Mouse (Mus musculus) T-helper 2 cell (primary cell): ENCODE results near the gene Chrna1.

Source experiments
- in situ Hi-C: fragments of 300-600 bp; cut with MboI, MseI; formaldehyde crosslinking; loops from one replicate; pipeline ENCODE4 v1.15.1; 2025; ENCODE audit warnings: high pct_unique_total_duplicates

The Chrna1 gene

DNA sequence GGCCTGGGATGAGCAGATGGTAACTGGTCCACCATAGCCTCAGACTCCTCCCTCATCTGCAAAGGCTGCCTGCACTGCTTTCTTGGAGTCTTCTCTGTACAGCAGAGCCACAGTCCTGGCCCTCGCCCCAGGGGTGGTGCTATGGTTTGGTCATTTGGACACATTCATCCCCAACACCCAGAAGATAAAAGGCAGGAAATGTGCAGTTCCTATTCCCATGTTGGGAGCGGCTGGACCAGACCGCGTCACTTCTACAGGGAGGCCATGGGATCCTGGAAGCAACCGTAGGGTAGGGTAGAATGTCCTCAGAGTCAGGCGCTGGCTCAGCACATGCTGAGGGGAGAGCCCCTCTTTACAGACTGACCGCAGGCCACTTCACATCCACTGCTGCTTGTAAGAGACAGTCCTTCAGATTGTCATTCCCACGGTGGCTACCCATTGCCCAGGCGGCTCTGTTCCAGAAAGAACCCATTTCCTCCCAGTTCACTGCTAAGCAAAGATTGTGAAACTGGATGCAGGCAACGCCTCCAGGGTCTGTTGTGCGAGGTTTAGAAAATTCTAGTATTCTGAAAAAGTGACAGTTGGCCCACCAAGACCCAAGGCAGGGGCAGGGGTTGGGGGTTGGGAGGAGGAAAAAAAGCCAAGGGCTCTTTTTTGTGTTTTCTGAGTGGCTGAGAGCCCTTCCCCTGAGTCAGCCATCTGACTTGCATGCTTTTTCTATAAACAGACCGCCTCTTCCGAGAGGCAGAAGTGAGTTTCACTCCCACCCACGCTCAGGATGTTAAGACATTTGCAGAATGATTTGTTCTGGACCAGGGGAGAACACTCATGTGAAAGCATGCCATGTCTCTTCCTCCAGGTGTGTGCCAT is 12.3 kb upstream of the Chrna1 start:
- in situ Hi-C loops, result loop anchor here (25.0 kb wide), 1 partner anchor 1070 kb away; the partner anchor contains the start of genes Evx2 and Hoxd13

DNA sequence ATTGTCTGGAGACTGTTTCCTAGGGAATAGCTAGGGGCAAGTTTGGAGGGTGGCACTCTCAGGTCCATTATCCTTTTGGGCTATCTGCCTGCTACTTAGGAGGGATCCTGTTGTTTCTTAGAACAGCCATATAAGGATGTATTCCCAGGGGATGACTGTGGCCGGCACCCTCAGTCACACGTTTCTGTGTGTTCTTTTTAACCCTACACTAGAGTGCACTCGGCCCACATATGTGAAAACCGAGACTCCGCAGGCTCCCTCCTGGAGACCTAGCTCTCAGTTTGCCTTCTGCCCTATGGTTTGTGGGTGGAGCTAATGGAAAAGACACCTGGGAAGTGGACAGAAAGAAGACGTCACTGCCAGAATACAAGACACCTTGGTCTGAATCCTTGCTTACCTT is 11.1 kb upstream of the Chrna1 start:
- in situ Hi-C loops, result loop anchor here (25.0 kb wide), 1 partner anchor 1071 kb away; the partner anchor contains the start of genes Evx2 and Hoxd13

DNA sequence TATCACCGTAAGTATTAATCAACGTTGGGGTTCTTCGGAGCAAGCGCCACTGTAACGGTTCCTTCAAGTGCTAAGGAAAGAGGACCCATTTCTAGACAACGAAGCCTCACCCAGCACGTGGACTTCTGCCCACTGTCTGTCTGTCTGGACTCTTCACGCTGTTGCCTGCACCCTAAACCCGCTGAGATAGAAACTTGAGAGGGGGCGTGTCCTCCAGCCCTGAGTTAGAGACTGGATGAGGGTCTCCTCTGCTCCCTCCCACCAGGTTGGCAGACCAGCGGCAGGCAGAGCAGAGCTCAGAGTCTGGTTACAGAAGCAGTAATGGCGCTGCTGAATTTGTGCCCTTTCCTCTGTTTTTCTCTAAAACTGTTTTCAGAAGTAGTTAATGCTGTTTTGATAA is 10.0 kb upstream of the Chrna1 start:
- in situ Hi-C loops, result loop anchor here (25.0 kb wide), 1 partner anchor 1072 kb away; the partner anchor contains the start of genes Evx2 and Hoxd13

DNA sequence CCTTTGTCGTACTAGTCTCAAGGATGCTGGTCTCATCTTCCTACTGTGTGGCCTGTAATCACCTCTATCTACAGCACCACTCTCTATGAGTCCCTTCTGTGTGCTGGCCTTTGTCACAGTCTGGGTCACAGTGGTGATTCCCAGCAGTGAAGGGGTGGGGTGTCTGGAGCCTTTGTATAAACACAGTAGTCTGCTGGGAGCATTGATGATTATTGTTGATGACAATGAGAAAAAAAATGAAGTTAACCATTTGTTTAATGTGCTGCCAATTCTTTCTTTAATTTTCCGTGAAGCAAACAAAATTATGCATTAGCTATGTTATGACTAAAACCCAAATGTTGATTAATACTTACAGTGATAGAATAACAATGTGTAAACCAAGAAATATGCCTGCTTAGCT is 8.8 kb upstream of the Chrna1 start:
- in situ Hi-C loops, result loop anchor here (5.0 to 25.0 kb wide), 2 partner anchors 158 to 1073 kb away; partner anchors contain the start of genes Evx2 and Hoxd13

DNA sequence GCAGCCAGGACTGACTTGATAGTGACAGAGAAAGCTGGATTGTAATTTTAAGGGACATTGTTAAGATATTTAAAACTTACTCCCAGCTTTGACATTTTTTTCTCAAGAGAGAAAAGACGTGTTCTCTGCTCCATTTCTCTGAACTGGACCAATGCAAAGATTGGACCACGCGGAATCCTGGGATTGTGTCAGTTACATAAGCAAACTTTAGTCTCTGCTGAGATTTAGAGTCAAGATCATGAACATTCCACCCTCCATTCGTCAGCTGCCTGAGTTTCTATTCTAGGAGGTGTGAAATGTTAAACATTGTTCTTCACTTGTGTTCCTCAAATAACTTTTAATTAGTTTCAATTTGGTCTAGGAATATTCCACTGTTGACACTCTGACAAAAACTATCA is 7.0 kb upstream of the Chrna1 start:
- in situ Hi-C loops, result loop anchor here (5.0 to 25.0 kb wide), 2 partner anchors 160 to 1075 kb away; partner anchors contain the start of genes Evx2 and Hoxd13

DNA sequence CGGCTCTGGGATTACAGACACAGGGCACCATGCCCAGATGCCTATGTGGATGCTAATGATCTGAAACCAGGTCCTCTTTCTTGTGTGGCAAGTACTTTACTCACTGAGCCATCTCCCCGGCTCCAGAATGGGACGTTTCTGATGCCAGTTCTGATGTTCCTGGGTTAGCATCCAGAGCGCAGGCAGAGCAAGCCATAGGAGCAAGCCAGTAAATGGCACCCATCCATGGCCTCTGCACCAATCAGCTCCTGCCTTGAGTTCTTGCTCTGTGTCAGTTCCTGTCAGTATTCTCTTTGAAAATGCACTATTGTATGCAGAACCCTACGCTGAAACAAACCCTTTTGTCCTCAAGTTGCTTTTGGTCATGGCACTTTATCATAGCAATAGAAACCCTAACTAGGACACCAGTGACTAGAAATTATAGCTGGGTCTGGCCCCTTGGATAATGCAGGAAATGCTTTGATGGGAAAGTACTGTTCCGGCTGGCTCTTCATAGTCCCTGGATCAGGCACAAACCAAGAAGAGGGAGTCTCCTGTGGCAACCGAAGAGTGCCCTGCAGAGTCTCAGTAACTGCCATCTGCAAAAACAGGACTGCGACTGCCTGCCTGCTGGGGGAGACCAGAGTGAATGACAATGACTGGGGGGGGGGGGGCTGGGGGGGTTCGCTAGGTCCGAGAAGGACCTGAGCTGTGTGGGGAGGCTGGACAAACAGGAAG is 6.4 kb upstream of the Chrna1 start:
- in situ Hi-C loops, result loop anchor here (5.0 to 25.0 kb wide), 2 partner anchors 161 to 1076 kb away; partner anchors contain the start of genes Evx2 and Hoxd13

DNA sequence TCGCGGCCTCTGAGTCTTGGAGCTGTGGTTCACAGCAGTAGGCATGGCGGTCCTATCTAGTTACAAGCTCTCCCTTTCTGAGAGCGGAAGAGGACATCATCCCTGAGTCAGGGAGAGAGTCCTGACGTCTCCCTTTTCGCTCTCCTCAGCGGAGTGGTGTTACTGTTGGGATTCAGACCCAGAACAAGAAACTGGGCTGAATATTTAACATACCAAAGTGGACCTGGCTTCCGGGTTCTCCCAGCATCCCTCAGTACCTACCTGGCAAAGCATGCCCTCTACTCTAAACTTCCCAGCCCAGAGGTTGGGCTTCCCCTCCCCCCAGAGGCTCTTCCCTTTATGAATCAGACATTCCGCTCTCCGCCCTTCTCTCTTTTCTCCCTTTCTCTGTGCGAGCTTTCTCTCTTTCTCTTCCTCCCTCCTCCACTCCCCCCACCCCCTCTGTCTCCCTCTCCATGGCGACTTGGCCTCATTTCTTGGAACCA is 5.3 kb upstream of the Chrna1 start:
- in situ Hi-C loops, result loop anchor here (5.0 to 25.0 kb wide), 2 partner anchors 162 to 1077 kb away; partner anchors contain the start of genes Evx2 and Hoxd13

DNA sequence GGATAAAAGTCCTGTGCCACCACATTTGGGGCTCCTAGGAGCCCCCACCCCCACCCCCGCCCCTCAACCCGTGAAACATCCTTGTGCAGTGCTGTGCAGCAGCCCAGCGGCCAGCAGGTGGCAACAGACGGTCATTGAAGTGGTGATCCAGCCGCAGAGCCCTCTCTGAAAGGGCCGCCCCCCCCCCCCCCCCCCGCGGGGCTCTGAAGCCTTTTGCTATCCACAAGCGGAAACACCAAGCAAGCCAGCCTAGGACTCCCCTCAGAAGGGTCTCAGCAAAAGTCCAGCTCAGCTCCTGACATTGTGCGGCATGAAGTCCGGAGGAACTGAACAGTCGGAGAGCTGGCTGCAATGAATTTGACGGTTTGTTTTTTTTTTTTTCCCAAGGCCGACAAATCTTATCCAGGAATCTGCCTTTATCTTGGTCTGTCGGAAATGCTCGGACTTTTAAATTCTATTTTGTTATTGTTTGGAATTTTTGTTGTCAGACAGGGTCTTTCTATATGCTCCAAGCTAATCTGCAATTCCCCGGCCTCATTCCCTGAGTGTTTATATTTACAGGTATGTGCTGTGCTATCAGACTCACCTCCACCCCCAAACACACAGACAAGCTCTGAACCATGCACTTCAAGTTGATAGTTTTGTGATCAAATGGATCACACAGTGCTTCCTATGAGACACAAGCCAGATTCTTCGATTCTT is 4.7 kb upstream of the Chrna1 start:
- in situ Hi-C loops, result loop anchor here (5.0 to 25.0 kb wide), 2 partner anchors 163 to 1078 kb away; partner anchors contain the start of genes Evx2 and Hoxd13

DNA sequence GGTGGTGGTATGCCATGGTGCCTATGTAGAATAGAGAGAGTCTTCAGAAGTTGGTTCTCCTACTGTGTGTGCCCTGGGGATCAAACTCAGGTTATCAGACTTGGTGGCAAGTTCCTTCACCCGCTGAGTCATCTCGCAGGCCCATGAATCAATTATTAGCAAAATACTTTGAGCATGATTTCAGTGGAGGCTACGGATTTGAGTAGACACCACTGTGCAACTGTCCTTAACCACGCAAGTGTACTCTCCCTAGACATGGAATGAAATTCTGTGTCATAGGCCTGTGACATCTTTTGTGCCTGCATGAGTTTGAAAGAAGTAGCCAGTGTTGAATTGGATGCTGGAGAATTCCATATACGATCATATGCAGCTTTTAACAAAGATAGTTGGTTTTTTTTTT is 582 bp upstream of the Chrna1 start:
- in situ Hi-C loops, result loop anchor here (25.0 kb wide), 1 partner anchor 1082 kb away; the partner anchor contains the start of genes Evx2 and Hoxd13

DNA sequence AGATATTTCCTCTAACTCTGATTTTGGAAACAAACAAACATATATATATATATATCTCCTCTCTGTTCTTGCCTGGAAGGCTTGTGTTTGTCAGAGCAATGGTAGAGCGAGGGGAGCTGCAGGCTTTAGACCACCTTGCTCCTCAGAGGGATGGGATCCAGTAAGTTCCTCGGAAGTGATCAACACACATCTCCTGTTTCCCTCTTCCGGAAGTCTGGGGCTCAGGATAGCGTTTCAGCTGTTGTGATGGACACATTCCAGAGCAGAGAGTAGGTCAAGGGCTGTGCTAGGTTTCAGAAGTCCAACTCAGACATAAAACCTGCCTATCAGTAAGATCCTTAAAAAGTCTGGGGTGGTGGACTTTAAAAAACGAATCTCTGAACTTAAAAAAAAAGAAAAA is 970 bp downstream of the Chrna1 start:
- in situ Hi-C loops, result loop anchor here (25.0 kb wide), 1 partner anchor 1083 kb away; the partner anchor contains the start of genes Evx2 and Hoxd13

DNA sequence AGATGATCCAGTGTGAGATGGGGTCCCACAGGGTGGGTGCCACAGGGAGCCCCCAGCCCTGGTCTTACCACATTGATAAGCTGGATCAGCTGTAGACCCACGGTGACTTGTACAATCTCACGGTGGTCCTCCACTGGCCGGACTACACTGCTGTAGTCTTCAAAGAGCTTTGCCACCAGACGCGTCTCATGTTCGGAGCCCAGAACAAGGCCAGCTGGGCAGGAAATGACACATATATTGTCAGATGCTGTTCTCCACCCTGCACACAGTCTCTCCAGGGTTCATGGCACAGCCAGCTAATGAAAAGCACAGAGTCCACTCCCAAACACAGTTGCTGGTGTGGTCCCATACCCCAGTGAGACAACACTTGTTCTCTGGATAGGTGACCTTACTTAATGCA is 5.7 kb downstream of the Chrna1 start:
- in situ Hi-C loops, result loop anchor here (25.0 kb wide), 1 partner anchor 313 kb away; the partner anchor contains the start of gene Atf2

DNA sequence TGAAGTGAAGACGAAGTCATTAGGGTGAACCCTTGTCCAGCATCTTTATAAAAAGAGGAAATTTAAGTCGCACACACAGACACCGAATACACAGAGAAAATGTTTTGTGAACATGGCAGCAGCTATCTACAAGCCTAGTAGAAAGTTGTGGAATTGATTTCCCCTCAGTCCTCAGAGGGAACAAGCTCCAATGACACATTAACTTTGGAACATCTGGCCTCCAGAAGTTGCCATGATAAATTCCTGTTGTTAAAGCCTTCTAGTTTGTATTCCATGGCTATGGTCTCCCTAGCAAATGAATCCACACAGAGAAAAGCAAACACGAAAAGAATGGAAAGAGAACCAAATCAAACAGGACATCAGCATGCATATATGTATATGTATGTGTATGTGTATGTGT is 6.6 kb downstream of the Chrna1 start:
- in situ Hi-C loops, result loop anchor here (25.0 kb wide), 1 partner anchor 314 kb away; the partner anchor contains the start of gene Atf2

DNA sequence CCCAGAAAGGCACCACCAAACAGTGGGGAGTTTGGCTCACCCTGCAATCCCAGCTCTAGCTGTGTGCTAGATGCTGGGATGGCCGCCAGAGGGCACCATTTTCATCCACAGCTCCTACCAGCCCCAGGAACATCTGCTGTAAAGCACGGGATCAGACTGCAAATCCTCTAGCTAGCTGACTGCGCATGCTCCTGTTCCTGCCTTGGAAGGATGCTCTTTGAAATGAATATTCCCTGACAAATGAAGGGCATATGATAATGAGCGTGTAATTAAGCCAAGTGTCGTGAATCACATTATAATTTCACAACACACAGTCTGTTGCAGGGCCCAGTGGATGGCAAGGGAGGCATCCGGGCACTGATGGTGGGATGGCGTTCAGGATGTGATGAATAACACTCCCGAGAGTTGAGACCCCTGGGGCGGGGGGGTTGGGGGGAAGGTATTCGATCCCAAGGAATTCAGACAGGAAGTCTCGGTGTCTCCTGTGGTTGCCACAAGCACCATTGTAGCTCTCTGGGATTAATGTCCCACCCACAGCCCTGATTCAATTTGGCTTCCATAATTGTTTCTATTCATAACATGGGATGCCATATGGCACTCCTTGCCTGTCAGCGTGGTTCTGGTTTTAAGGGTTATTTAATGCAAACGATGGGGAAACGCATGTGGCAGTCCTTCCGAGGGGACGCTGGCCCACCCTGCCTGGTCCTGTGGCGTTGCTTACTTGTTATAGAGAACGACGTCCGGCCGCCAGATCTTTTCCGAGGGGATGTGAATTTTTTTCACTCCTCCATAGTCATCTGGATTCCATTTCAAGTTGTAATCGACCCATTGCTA is 7.4 kb downstream of the Chrna1 start:
- in situ Hi-C loops, result loop anchor here (25.0 kb wide), 1 partner anchor 315 kb away; the partner anchor contains the start of gene Atf2

DNA sequence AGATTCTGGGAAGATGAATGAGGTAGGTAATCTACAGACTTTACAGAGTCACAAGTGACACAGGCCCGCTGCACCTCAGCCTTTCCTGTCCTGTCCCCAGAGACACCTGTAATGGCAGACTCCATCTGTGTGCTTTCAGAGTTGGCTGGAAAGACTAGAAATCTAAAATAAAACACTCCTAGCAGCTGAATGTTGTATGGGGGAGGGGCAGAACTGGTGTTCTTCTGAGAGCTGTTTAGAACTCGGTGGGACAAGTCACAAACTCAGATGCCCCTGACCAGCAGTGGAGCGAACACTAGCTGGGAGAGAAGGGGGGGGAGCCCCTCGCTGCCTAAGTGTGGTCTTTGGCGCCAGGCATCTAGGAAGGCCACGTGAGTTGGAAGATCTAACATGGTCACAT is 8.2 kb downstream of the Chrna1 start:
- in situ Hi-C loops, result loop anchor here (25.0 kb wide), 1 partner anchor 315 kb away; the partner anchor contains the start of gene Atf2

DNA sequence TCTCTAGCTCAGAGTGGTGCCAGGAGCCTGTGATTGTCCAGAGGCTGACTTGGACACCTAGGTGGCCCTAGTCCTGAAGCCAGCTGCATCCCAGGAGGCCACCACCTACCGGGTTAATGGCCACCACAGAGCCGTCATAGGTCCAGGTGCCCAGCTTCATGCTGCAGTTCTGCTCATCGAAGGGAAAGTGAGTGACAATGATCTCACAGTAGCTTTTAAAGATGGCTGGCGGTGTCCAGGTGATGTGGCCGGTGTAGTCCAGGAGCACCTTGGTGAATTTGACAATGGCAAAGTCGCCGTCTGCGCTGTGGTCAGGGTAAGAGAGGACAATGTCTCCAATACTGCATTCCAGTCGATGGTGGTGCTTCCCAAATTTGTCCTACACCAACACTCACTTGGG is 8.8 kb downstream of the Chrna1 start:
- in situ Hi-C loops, result loop anchor here (25.0 kb wide), 1 partner anchor 316 kb away; the partner anchor contains the start of gene Atf2

DNA sequence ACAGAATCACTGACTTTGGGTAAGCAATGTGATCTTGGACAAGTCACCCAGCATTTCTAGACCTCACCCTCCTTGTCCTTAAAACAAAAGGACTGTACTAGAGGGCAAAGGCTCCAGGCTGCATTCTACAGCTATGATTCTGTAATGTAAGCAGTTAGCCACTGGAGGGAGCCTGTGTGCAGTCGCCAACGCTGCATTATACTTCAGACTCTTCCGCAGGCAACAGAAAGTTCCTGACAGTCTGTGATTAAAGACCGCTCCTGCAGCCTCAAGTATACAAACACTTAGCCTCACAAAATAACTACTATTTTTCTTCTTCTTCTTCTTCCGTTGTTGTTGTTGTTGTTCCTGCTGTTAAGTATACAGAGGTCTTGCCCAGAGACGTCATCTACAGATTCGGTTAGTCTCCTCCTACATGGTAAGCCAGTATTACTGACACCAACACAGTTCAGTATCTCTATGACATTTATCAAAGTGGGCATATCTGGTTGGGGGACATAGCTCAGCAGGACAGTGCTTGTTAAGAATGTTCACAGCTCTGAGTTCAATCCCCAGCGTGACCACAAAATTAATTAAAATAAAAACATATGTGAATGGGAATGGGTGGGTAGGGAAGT is 13.0 kb downstream of the Chrna1 start:
- in situ Hi-C loops, result loop anchor here (25.0 kb wide), 1 partner anchor 320 kb away; the partner anchor contains the start of gene Atf2

DNA sequence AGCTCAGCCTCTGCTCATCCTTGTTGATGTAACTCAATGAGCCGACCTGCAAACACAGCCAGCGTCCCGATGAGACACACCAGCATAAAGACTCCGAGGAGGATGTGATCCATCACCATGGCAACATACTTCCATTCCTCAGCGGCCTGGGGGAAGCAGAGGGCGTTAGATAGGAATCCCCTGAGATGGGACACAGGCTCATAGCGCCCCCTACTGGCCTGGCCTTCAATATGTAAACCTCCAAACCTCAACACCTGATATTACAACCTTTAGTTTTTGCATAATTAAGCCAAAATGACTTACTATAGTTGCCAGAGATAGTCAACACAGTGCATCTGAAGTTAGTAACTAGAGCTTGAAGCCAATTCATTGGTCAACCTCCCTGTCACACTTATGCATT is 14.0 kb downstream of the Chrna1 start:
- in situ Hi-C loops, result loop anchor here (25.0 kb wide), 1 partner anchor 321 kb away; the partner anchor contains the start of gene Atf2

DNA sequence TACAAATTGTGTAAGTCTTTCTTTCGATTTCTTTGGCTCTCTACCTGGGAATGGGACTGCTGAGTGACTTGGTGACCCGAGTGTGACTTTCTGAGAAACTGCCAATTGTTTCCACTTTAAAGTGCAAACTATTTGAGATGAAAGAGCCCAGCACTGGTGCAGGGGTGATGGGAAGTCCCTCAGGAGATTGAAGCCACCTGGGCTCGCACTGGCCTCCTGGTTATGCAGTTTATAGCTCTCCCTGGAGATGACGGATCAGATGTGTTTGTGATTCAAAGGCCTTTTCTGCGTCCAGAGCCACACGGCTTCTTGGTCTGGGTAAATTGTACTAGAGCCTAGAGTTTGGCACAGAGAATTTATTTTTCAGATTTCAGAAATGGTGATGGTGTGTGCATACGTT is 16.4 kb downstream of the Chrna1 start:
- in situ Hi-C loops, result loop anchor here (25.0 kb wide), 1 partner anchor 324 kb away; the partner anchor contains the start of gene Atf2

DNA sequence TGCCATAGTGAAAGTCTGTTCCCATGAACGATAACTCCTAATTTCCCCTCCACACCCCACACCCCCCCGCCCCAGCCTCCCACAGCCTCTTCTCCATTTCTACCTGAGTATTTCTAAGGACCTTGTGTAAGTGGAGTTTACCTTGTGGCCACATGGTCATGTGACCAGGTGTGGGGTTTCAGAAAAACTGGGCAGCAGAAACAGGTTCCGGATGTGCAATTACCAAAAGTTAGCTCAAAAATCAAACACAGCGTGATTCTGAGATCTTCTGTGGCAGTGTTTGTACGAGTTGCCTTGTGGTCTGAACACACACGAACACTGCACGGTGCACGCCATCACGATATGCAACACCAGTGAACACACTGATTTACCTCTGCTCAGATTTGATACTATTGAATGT is 17.5 kb downstream of the Chrna1 start:
- in situ Hi-C loops, result loop anchor here (25.0 kb wide), 1 partner anchor 325 kb away; the partner anchor contains the start of gene Atf2
